Comparison of ENCODE assay signal across 9 mouse cellular contexts in genomic region chrX:47937740-47938139, GRCm38 (mm10). TPM values are rescaled to one million over a fixed set of nuclear protein-coding genes. Genes with fewer than 3 reads are reported as not detected.
DNase-seq lines count a peak whose midpoint lies in the region; ATAC-seq and TF ChIP-seq lines count a peak whose summit lies in the region.
"Had no signal": no experiment of that assay in that cellular context is flagged by ENCODE, and none has a peak within 500 bp of the region (broad histone marks: within the 10 kb centered on the region; RNA-seq: fewer than 3 reads in every experiment).

No protein-coding gene starts in this region.

- H3K4me3 ChIP-seq in kidney, adult 2 months (ENCODE audit: insufficient read depth, low read depth, low read length): no peak overlapping the region
- H3K4me3 ChIP-seq in kidney, embryonic 16.5 days (ENCODE audit: low read length): no peak overlapping the region
- no peak overlapping the region for H3K4me3 ChIP-seq in stomach, embryonic 16.5 days (replicated peaks; ENCODE audit: low read length)
- H3K4me3 ChIP-seq in neural tube, embryonic 15.5 days (replicated peaks): no peak overlapping the region
- H3K4me3 ChIP-seq: neural tube, embryonic 13.5 days had no signal

- no peak overlapping the region for H3K27ac ChIP-seq in kidney, adult 2 months (ENCODE audit: insufficient read depth, low read depth, low read length)
- no peak overlapping the region for H3K27ac ChIP-seq in kidney, embryonic 16.5 days (ENCODE audit: low read length)
- peak overlapping the region; percentile 29; the same call in 1 of the 2 replicates for H3K27ac ChIP-seq in stomach, embryonic 16.5 days (ENCODE audit: low read length)
- no peak overlapping the region for H3K27ac ChIP-seq in neural tube, embryonic 15.5 days (replicated peaks)
- H3K27ac ChIP-seq: neural tube, embryonic 13.5 days had no signal

- no peak overlapping the region for H3K9ac ChIP-seq in kidney, embryonic 16.5 days (replicated peaks; ENCODE audit: low read length)
- no peak overlapping the region for H3K9ac ChIP-seq in stomach, embryonic 16.5 days (ENCODE audit: low read length)
- no peak overlapping the region for H3K9ac ChIP-seq in neural tube, embryonic 15.5 days (replicated peaks)
- H3K9ac ChIP-seq: neural tube, embryonic 13.5 days had no signal

- no peak for ATAC-seq in kidney, embryonic 16.5 days (ENCODE audit: low FRiP score, low TSS enrichment)
- ATAC-seq in stomach, embryonic 16.5 days (ENCODE audit: insufficient read depth, low FRiP score): no peak
- ATAC-seq in neural tube, embryonic 15.5 days (ENCODE audit: low FRiP score): no peak

- H3K4me1 ChIP-seq in kidney, adult 2 months (ENCODE audit: control insufficient read depth, insufficient read depth, low read length): no peaks in the 10 kb centered on the region
- no peaks in the 10 kb centered on the region for H3K4me1 ChIP-seq in kidney, embryonic 16.5 days (ENCODE audit: insufficient read depth, low read length)
- H3K4me1 ChIP-seq in stomach, embryonic 16.5 days (ENCODE audit: control insufficient read depth, insufficient read depth, low read length): peaks cover 3% of the 10 kb centered on the region; the same call in 1 of the 2 replicates
- no peaks in the 10 kb centered on the region for H3K4me1 ChIP-seq in neural tube, embryonic 15.5 days
- H3K4me1 ChIP-seq: neural tube, embryonic 13.5 days had no signal

- TF ChIP-seq CTCF in kidney, adult 2 months (conservative IDR thresholded peaks at IDR 0.05; ENCODE audit: insufficient read depth, insufficient read length, low read depth, low read length): no peak

- H3K9me3 ChIP-seq in kidney, embryonic 16.5 days (ENCODE audit: low read length): no peaks in the 10 kb centered on the region
- H3K9me3 ChIP-seq in stomach, embryonic 16.5 days (replicated peaks; ENCODE audit: control insufficient read depth, low read length): no peaks in the 10 kb centered on the region
- H3K9me3 ChIP-seq in neural tube, embryonic 15.5 days (replicated peaks): no peaks in the 10 kb centered on the region
- H3K9me3 ChIP-seq: neural tube, embryonic 13.5 days had no signal

- no peaks in the 10 kb centered on the region for H3K36me3 ChIP-seq in kidney, adult 2 months (ENCODE audit: control insufficient read depth, insufficient read depth, low read length)
- 0 out of 2 replicates have a peak, but pooled peaks cover 2% of the 10 kb centered on the region for H3K36me3 ChIP-seq in kidney, embryonic 16.5 days (ENCODE audit: insufficient read depth, low read length)
- no peaks in the 10 kb centered on the region for H3K36me3 ChIP-seq in stomach, embryonic 16.5 days (ENCODE audit: control insufficient read depth, insufficient read depth, low read length)
- H3K36me3 ChIP-seq in neural tube, embryonic 15.5 days: peaks cover 3% of the 10 kb centered on the region; the same call in 1 of the 2 replicates

- H3K27me3 ChIP-seq in kidney, adult 2 months (replicated peaks; ENCODE audit: control insufficient read depth, insufficient read depth, low read length): no peaks in the 10 kb centered on the region
- H3K27me3 ChIP-seq in kidney, embryonic 16.5 days (ENCODE audit: insufficient read depth, low read length): no peaks in the 10 kb centered on the region
- H3K27me3 ChIP-seq in stomach, embryonic 16.5 days (ENCODE audit: control insufficient read depth, insufficient read depth, low read length): no peaks in the 10 kb centered on the region
- no peaks in the 10 kb centered on the region for H3K27me3 ChIP-seq in neural tube, embryonic 15.5 days (replicated peaks)
- H3K27me3 ChIP-seq: neural tube, embryonic 13.5 days had no signal

- no peak overlapping the region for H3K4me2 ChIP-seq in kidney, embryonic 16.5 days (replicated peaks; ENCODE audit: low read depth, low read length)
- no peak overlapping the region for H3K4me2 ChIP-seq in stomach, embryonic 16.5 days (ENCODE audit: low read depth, low read length)
- H3K4me2 ChIP-seq in neural tube, embryonic 15.5 days: no peak overlapping the region
- H3K4me2 ChIP-seq: neural tube, embryonic 13.5 days had no signal

- no peak for TF ChIP-seq POLR2A in kidney, adult 2 months (IDR thresholded peaks at IDR 0.05; ENCODE audit: low read depth, low read length)

- DNase-seq in adrenal gland, postnatal 36 days: peak; percentile 12 to 28
- DNase-seq in adrenal gland, adult 8-10 months: no peak
- DNase-seq in kidney, adult 2 months: peak; percentile 4
- DNase-seq in right cerebral cortex, postnatal 4 days: peak; percentile 25
- DNase-seq in right cerebral cortex, adult 18-20 months: no peak

- WGBS in kidney, adult 2 months: 8% methylated on average over 2 of the region's 2 CpGs
- WGBS in kidney, embryonic 16.5 days: 35% methylated on average over 2 of the region's 2 CpGs
- WGBS in stomach, embryonic 16.5 days: 31% methylated on average over 2 of the region's 2 CpGs
- 36% methylated on average over 2 of the region's 2 CpGs for WGBS in neural tube, embryonic 15.5 days

RNA-seq across cellular contexts. Expression of gene Ocrl, which starts 25.6 kb away (rescaled TPM):
- 10 to 100 TPM; 43.6 to 48.6 TPM for total RNA-seq in adrenal gland, postnatal 36 days (2021)
- total RNA-seq in adrenal gland, adult 8-10 months (2022): 10 to 100 TPM; 54.2 to 95.2 (median 75.8) TPM
- 10.2 and 10.5 TPM in 2 replicates for polyA plus RNA-seq in kidney, adult 2 months (2012; rRNA removed)
- 19.7 and 22.2 TPM in 2 replicates for polyA plus RNA-seq in kidney, embryonic 16.5 days (2015; fragmentation: Nextera tagmentation; extraction: Ambion mirVana)
- polyA plus RNA-seq in stomach, embryonic 16.5 days (2015; fragmentation: Nextera tagmentation; extraction: Ambion mirVana): 19.8 and 19.9 TPM in 2 replicates
- polyA plus RNA-seq in neural tube, embryonic 15.5 days (2015; fragmentation: Nextera tagmentation; extraction: Ambion mirVana): 29.6 and 31.6 TPM in 2 replicates

RNA-seq across cellular contexts. Expression of gene Smarca1, which starts 45.0 kb away (rescaled TPM):
- 10 to 100 TPM; 31.9 to 66.0 TPM for total RNA-seq in adrenal gland, postnatal 36 days (2021)
- total RNA-seq in adrenal gland, adult 8-10 months (2022): 10 to 100 TPM; 21.9 to 65.0 (median 41.6) TPM
- 0.07 and 0.27 TPM in 2 replicates for polyA plus RNA-seq in kidney, adult 2 months (2012; rRNA removed)
- polyA plus RNA-seq in kidney, embryonic 16.5 days (2015; fragmentation: Nextera tagmentation; extraction: Ambion mirVana): 22.8 and 24.9 TPM in 2 replicates
- 25.5 and 28.6 TPM in 2 replicates for polyA plus RNA-seq in stomach, embryonic 16.5 days (2015; fragmentation: Nextera tagmentation; extraction: Ambion mirVana)
- 30.5 and 30.6 TPM in 2 replicates for polyA plus RNA-seq in neural tube, embryonic 15.5 days (2015; fragmentation: Nextera tagmentation; extraction: Ambion mirVana)

Comparison
In these comparisons a context has a peak if more than half of its experiments do, and no peak if none do; other contexts are left out.
1. DNase-seq: peak in adrenal gland, postnatal 36 days (2 of 2), kidney, adult 2 months (single experiment) and right cerebral cortex, postnatal 4 days (single experiment); none in adrenal gland, adult 8-10 months (single experiment) and right cerebral cortex, adult 18-20 months (single experiment).
2. RNA of gene Smarca1, which starts 45.0 kb away (polyA plus RNA-seq): 30.5 to 30.6 TPM in neural tube, embryonic 15.5 days, 25.5 to 28.6 TPM in stomach, embryonic 16.5 days and 22.8 to 24.9 TPM in kidney, embryonic 16.5 days; 0.07 to 0.27 TPM in kidney, adult 2 months; every median in the first group is over 10 times any median in the second.